Mouse (Mus musculus) kidney, postnatal 10 days (tissue): ENCODE results near the gene Hoxa7.

Experiments used
- DNase-seq: peaks from one replicate; pipeline ENCODE4 v3.0.0; 2021; ENCODE audit warnings: mixed read lengths

The Hoxa7 gene

DNA sequence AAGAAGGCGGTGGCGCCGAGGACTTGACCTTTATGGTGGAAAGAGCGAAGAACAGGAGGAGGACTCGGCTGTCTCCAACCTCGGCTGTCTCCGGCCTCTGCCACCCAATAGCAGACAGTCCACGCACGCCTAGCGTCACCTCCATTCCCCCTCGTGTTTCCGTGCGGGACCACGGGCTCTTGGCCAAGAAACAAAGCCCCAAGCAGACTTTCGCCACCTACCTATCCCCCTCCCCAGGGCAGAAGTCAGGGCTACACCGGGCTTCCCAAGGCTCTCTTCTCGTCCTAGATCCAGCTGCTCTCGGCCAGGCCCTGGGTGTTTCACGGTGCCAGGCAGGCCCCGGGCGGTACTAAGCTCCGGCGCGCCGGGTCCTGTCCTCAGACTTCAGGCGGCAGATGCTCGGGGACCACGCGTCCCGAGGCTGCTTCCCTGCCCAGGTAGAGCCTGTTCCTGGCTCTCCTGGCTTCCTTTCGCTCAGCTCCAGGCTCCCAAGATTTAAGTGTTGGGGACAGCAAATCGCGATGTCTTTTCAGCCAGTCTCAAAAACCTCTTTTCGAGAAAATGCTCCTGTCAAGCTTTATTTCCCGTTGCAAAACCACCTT is 31.2 kb upstream of the Hoxa7 start:
- peak; percentile 44 for DNase-seq

DNA sequence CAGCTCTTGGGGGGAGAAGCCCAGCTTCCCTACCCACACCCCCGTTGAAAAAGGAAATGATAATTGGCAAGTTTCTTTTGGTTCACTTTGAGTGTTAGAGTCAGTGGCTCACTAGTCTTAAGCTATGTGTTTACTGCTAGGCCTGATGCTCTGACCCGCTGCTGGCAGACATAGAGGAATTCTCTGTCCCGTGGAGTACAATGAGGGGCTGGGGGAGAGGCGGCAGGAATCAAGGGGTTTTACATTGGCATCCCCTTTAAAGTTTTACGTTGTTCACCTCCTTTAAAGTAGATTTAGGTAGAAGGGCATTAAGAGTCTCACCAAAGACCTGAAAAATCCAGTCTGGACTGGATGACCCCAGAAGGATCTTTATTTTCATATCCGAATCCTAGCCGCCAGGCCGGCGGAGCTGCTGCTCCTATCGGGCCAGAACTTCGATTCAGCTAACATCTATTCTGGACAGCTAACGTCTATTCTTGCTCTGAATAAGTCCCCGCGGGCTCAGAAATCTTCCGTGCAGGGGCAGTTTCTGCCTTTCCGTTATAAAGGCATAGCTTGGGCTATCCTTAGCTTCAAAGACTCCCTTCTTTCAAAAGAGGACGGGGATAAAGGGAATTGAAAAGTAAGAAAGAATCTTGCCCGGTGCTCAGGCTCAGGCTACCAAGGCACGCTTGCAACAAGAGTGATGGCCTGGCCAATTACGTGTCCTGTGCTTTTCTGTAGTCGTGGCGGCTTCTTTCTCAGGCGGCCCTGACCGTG is 30.5 kb upstream of the Hoxa7 start:
- DNase-seq = no peak

DNA sequence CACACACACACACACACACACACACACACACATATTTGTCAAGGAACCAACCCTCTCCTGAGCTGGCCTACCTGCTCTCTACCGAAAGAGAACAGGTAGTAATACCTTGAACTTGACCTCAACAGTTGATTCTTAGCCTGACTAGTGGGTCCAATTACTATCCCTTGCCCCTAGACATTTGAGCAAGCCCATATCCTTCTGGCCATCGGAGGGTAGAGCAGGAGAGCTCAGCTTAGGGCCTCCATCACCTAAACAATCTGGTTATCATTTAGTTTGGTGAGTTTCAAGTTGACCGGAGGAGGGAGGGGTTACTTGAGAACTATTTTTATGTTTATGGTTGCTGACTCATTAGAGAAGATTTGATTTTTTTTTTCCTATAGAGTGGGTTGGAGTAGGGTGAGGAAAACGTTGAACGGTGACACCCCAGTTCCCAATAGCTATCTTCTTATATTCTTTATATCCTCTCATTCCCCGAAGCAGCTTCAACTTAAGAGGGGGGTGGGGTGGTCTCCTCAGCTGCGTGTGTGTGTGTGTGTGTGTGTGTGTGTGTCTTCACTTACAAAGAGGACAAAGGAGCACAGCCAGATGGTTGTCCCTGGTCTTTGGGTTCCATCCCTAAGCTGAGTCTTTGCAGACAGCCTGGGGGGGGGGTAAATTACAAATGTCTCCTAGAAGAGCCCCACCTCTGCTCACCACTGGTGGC is 29.7 kb upstream of the Hoxa7 start:
- DNase-seq = no peak

DNA sequence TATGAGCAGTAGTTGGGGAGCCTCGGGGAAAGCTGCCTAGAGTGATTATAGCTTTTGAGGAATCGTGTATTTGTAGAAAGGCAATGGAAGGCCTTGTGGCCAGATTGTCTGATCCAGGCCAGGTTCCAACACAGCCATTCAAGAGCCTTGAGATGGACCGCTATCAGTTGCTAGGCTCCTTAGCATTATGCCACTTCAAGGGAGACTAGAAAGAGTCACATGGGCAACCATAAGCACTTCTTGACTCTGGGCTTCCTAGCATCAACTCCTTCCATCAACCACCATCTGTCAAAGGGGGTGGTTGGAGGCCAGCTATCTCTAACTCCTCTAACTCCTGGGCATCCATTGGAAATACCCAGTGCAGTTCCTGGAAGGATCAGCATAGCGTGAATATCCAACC is 28.2 kb upstream of the Hoxa7 start:
- no peak for DNase-seq

DNA sequence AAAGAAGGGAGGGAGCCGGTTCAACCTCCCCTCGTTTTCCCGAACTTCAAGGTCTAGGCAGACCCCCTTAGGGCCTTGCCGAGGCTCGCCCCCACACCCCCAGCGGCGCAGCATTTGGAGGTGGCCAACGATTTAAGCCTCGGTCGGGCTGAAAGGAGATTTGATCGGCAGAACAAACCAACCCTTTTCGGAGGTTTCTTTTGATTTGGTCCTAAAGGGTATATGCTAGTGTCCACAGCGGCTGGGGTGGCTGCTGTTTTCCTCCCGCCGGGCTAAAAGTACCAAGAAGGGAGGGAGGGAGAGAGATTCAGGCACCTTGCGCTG is 27.7 kb upstream of the Hoxa7 start:
- peak; percentile 54 for DNase-seq

DNA sequence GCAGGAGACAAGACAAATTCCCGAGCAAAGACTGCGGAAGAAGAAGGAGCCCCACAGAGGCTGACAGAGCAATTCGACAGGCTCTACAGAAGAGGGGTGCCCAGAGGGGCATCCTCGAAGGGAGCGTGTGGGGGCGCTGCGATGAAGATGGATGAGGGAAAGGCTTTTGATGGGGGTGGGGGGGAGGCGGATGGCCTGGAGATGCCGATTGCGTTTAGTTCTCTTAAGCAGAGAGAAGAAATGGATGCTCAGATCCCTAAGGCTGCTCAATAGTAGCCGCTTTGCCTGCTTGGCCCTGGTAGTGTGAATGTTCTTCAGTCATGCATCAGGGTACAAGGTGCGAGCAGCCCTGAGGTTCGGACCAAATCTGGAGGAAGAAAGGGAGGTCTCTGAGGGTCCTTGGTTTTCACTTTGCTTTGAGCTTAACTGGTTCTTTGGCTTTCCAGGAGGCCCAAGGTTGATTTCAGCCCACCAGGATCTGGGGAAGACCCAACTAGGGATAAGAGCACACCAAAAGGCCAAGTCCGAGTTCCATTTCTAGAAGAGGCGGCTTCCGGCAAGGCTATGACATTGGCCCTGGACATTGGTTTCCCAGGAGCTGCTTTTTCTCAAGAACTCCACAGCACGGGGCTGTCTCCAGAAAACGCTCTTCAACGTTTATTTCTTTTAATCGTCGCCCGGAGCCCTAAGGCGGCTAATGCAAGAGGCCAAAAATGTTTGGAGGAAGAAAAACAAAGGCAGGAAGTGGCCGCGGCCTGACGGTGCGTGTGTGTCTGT is 27.2 kb upstream of the Hoxa7 start:
- DNase-seq = peak; percentile 36

DNA sequence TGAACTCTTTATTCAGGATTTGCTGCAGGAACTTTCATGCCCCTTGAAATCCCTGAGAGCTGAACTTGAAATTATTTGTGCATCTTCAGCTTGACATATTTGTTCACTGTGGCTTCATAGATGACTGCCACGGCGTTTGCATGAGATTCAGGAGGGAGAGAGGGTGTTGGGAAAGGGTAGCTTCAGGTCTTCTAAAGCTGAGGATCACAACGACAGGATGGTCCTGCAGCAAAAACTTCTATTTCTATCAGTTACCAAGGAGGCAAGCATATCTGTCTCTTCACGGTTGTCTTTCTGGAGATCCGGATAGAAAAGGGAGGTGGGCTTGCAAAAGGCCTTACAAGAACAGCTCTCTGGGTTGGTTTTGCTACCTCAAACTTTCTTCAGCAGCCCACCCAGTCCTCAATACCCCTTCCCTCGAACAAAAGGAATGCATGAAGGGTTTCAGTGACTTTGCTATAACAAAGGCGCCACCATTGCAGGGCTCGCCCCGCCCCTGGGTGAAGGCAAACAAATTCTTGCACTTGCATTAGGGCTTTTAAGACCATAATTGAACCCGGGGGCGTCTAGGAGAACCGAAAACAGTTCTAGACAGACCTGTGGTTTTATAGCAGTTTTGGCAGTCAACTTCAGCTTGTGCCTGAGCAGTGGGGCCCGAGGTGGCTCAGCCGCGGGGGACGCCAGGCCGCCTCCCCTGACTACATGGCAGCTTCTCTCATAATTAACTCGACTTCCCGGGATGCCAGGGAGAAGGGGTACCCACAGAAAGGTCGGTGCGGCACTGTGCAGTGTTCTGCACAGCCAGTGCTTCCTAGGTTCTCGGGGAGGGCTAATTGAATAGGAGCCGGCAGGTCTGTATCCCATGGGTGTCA is 26.3 kb upstream of the Hoxa7 start:
- peak; percentile 55 for DNase-seq

DNA sequence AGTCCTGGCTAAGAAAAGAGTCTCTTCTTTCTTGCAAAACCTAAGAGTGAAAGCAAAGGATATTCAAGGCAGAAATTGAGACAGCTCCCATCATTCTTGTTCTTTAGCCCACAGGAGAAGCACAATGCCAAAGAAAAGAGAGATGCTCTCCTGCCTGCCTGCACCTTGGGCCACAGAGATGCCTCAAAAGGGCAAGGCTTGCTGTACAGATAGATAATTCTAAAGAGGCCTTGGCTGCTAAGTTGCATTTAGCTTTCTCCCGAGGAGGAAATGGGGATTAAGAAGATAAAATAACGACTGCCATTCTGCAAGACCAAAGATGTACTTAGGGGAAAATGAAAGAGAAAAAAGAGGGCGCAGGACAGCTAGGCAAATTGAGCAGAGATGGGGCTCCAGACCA is 25.3 kb upstream of the Hoxa7 start:
- DNase-seq = peak; percentile 25

DNA sequence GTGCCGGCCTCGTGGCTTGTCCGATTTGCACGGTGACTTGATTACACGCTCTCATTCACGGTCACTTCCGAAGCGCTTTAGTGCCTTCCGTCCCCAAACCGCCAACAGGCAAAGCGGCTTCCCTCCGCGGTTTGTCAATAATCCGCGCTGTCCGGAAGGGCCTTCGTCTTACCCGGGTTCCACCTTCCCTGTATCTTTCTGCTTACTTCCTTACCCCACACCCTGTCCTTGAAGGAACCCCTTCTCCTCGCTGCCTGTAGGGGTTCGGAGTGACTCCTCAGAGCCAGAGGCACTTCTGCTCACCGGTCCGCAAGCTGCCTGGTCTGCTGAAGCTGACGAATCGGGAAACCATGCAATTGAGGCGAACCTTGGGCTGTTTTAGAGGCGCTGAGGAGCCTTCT is 24.7 kb upstream of the Hoxa7 start:
- peak; percentile 68 for DNase-seq

DNA sequence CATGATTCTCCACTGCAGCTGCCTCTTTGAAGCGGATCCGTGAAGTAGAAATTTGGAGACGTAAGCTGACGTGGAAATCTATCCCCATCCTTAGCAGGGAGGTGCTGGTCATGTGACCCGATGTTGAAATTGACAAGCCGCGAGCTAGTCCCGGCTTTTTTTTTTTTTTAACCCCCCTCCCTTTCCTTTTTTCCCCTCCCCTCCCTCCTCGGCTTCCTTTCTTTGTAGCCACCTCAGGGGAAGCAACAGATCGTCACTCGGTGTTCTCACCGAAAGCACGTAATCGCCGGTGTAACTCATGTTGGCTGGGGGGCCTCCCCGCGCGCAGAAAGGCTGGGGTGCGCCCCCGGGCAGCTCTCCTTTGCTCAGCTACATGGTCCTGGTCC is 24.1 kb upstream of the Hoxa7 start, which contains the start of gene Hoxa11:
Gene Hoxa11, minus strand, starts transcription at position 54 of the 386 bp plus-strand sequence.
- DNase-seq = peak; percentile 73

DNA sequence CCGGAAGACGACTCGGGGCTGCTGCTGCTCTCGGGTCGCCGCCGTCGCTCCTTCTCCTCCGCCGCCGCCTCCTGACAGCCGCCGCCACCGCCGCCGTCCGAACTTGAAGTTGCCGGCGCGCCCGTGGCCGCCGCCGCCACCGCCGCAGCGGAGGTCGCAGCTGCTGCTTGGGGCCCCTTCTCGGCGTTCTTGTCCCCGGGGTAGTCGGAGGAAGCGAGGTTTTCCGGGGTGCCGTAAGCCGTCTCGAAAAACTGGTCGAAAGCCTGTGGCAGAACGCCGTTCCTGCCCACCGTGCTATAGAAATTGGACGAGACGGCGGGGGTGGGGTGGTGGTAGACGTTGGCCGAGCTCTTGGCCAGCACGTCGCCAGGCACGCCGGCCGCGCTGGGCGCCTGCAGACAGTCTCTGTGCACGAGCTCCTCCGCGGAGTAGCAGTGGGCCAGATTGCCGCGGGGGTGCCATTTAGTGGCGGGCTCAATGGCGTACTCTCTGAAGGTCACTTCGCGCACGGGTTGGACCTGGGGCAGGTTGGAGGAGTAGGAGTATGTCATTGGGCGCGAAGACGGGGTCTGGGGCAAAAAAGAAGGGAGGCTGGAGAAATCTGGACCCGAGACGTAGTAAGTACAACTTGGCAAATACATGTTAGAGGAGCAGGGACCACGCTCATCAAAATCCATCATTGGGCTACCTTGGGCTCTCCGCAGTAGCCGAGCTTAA is 23.5 kb upstream of the Hoxa7 start:
- DNase-seq = peak; percentile 71

DNA sequence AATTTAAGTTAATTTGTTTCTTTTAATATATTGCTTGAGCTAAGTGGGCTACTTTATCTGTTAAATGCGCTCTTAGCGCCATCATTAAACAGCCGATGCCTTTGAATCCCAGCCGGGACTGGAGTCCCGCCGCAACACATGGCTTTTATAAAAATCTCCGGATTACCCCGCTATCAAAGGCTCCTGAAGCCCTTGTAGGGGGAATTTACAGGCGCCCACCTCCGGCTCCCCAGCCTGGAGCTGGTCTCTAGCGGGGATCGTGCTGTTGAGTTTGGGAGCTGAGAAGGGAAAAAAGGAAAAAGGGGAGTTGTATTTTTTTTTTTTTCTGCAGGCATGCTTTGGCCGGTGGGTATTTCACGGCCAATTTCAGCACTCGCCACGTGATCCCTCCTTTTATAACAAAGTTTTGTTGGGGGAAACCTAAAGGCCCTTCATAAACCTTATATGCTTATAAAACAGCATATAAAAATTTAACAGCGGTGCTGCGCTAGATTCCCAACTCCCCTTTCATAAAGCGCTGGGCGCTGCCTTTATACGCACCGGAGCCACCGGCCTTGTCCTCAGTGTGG is 22.9 kb upstream of the Hoxa7 start:
- peak; percentile 23 for DNase-seq

DNA sequence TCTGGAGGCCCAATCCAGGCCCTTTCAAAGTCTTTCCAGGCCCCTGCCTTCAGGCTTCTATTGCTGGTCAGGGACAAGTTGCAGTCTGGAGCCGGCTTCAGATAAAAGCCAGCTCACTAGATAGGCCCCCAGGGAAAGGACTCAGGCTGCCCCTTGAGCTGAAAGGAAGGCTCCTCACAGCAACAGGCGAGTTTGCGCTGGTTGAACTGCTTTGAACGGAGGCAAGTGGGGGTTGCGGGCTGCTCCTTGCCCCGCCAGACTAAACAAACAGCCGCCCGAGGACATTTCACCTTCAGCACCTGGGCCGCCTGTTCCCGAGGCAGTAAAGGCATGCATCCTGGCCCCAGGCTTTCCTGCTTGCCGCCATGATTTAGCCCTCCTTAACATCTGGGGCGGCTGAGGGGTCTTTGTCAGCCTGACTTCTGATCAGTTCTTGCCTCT is 22.0 kb upstream of the Hoxa7 start:
- peak; percentile 62 for DNase-seq

DNA sequence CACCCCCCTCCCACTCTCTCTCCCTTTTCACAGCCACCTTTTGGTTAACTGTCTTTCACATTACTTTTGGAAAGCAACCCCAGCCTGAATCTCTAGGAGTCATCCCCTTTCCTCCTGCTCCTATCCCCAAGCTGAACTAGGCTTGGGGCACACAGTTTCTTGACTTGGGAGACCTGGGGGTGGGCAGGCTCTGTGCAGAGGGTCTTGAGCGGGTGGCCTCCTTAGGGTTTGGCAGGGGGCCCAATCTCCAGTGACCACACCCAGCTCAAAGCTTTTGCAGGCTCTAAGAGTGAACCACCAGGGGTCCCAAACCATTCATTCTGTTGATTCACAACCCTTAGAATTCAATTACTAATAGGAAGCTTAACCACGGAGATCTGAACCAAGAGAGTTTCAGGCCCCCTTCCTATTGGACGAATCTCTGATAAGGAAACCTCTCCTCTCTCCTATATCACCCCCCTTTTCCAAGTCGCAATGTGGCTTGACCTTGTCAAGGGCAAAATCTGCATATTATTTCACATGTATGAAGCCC is 21.2 kb upstream of the Hoxa7 start:
- peak; percentile 51 for DNase-seq

DNA sequence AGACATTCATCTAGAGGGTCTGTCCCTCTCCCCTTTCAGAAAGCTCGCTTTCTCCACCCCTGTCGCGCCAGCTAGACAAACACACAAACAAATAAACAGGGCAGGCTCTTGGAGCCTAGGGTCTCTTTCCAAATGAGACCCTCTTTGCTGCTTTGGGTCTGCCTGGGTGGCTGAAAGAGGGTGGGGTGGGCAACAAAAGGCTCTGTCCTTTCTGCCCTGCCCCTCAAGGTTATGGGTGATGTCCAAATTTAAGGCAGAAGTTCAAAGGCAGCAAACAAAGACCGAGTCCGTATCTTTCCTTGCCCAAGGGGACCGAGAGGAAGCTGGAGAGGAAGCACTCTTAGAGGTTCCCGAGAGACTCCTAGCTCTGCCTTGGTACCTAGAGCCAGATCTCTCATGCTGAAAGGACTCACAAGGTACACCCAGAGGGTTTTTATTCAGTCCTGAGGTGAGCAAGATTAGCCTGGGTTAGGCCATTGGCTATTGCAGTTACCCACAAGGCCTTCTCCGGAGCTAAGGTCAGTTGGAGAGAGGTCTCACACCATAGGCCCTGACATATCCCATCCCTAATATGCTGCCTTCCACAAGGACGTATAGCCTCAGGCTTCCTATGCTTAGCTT is 19.5 kb upstream of the Hoxa7 start:
- no peak for DNase-seq

DNA sequence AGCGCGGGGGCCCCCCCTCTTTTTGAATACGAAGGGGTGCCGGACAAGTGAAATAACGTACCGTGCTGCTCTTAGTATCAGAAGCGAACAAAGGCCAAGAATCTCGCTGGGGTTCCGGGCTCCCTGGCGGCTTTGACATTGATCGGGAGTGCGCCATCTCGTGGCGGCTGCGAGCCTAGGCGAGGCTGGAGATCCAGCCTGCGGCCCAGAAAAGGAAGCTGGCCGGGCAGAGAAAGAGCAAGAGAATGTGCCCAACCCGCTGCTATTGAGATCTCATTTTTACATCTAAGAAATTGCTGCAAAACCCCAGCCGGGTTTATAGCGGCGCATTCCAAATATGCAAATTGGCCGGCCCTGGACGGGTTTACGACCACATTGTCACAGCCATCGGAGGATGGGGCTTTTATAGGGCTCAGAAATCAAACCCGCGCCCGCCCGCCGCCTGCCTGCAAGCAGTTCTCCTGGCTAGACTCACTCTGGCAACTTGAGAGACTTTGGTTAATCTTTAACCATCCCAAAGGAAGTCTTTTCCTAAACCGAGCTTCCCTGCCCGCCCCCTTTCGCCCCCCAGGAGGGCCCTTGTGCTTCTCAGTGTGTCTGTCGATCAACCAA is 18.8 kb upstream of the Hoxa7 start, which contains the start of gene Hoxa10:
Gene Hoxa10, minus strand, starts transcription at position 466 of the 612 bp plus-strand sequence.
- DNase-seq = peak; percentile 96

DNA sequence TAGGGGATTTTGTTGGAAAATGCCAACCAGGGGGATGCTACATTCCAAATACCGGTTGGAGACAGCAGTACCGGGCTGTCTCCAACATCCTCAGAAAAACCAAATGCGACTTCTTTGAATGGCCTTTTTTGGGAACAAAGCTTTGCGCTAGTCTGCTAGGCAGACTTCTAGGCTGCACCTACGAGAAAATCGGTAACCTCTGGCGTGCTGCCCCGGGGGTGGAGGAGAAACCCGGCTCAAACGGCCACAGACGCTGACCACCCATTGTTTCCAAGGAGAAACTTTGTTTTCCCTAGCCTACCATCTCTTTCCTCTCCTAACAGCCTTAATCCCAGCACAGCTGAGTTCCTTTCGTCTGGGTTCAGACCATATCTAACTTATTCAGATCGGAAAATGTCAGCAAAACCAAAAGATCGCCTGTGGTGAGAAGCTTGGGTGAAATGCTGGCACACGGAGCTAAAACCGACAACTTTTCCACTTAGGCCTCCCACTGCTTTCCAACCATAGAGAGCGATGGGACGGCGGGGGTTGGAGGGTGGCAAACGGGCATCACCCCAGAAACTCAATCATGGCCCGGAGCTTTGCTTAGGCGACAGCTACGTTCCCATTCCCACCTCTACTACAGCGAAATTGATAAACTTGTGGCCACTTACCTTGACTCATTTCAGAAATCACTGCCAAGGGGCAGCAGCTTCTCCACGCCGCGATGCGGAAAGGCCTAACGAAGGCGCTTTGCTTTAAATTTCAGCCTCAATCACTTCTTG is 18.2 kb upstream of the Hoxa7 start:
- DNase-seq = peak; percentile 57

DNA sequence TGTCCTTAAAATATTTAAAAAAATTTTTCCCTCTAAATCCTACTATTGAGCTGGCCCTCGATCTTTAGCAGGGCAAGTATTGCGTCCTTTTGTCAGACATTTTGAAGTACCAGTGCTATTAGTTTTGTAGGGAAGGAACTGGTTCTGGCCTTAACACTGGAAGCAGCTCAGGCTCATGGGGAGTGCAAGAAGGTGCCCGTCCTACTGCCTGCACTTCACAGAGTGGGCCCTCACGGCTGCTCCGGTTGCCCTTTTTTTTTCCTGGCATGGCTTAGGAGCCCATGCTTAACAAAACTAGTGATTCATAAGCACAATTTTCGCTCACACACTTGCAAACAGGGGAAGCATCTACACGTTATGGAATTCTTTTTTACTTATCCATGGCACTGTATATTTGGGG is 17.3 kb upstream of the Hoxa7 start:
- DNase-seq = peak; percentile 36

DNA sequence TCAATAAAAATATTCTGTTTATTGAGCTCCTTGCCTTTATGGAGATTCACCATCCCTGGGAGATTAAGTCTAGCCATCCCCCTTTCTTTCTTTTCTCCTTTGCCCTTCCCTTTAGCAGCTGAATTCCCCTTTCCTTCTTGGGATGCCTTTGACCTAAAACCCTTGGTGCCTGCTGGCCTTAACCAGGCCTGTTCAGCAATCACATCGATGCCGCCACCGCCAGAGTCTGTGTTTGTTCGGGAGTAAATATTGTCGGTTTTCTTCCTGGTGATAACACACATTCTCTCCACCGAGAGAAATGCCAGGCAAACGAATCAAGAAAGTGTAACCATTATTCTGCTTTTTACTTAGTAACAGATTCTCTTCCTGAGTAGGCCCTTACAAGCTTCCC is 16.5 kb upstream of the Hoxa7 start:
- peak; percentile 50 for DNase-seq
